Mouse (Mus musculus): ENCODE data around the gene B3gnt2.

- TF ChIP-seq POLR2A (IDR thresholded peaks at IDR 0.05; ENCODE audit: low read depth, low read length) (no peak), CTCF (IDR thresholded peaks at IDR 0.05; ENCODE audit: borderline replicate concordance, insufficient read depth, low read length) (no peak)
These were observed 8.3 kb downstream of the B3gnt2 start for GRCm38 (mm10) chr11:22852510-22852909.

All from embryonic fibroblast, embryonic 13.5 days (primary cell).